Mouse (Mus musculus) lung, postnatal 36 days (tissue): ENCODE measurements around the gene C1qtnf1.

ENCODE experiments used
- DNase-seq: peaks from one replicate; pipeline ENCODE4 v3.0.0; 2022; ENCODE audit warnings: mixed read lengths

The C1qtnf1 gene

DNA sequence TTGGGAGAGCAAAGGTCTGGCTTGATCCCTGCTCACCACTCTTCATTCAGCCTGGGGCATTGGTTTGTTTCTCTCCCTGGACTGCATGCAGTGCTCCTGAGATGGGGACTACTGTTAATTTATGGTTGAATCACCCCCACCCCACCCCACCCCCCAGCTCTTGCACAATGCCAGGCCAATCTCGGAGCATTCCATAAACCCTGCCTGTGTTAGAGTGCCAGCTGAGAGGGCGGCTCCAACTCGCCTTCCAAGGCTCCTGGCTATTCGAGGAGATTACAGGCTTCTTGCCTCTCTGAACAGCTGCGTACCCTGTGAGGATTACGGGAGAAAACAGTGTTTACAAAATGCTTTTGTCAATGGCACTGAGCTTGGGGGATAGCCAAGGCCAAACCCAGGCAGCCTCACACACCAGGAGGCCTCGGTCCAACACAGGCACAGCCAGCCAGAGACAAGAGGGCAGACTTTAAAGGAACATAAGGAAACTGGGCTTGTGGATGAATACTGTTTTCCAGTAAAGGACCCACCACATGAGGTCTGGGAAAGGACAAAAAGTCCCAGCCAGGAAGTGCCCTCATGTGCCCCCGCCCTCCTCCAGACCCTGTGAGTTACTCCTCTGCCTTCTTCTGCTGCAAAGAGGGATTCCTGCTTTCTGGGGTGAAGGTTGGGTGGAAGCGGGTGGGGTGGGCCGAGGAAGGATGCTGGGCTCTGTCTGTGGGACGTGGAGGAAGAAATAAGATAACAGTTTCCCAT is 10.8 kb downstream of the C1qtnf1 start:
- DNase-seq = peak; percentile 61

DNA sequence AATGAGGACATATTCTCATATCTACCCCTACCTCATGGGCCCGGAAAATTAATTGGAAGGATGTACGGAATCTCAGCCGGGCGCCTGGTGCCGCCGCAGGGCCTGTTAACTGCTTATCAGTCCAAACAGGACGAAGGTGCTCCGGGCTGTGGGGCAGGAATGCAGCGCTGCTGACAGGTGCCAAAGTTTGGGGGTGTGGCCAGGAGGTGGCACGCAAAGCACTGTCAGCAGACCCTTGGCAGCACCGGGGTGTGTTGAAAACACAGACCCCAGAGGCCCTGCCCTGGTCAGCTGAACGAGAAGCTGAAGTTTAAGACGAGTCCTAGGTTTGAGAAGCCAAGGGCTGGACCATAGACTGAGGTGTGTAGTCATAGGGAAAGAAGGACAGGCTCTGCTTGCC is 14.7 kb downstream of the C1qtnf1 start:
- DNase-seq = no peak

DNA sequence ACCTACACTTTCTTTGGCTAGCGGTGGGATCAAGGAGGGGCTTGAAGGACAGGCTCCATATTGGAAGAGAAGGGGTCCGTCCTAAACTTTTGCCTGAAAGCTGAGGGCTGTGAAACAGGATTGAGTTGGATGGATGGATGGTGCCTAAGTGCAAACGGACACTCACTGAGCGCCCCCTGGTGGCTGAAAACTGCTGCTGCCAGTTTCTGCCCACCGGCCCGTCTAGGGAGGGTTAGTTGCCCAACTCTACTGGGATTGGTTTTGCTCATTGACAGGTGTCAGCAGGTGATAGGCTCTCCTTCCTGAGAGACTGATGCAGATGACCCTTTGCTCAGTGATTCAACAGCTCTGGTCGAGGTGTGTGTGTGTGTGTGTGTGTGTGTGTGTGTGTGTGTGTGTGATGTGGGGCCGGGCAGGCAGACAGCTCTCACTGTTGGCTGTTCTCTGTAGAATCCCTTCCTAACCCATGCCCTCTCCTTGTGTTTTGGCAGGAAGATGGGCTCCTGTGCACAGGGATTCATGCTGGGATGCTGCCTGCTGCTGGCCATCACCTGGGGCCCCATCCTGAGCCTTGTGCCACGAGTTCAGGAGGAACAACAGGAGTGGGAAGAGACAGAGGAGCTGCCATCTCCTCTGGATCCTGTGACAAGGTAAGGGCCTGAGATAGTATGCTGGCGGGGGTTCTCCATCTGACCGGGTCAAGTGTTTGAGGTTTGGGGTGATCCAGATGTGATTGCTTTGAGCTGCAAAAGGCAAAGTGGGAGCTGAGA is 15.4 kb downstream of the C1qtnf1 start:
- DNase-seq = peak; percentile 83

- peak; percentile 73 for DNase-seq
Observed at GRCm38 (mm10) chr11:118445843-118446242, 17.8 kb downstream of the C1qtnf1 start.

DNA sequence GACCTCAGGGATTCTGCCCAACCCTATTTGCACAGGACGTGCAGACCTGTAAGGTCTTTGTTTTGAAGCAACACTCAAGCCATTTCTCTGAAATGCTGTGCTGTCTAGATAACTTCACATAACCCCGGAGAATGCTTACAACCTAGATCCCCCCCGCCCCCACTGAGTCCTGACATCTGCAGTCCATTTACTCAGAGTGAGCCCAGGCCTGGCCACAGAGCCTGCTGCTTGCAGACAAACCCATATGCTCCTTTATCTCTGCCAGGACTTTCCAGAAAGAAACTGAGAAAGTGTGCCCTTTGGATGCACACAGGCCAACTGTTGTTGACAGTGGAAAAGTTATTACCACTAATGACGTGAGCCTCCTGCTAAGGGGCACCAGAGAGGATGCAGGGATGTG is 19.3 kb downstream of the C1qtnf1 start:
- DNase-seq = no peak

GRCm38 (mm10) chr11:118448385-118448784 is 20.4 kb downstream of the C1qtnf1 start:
- DNase-seq = no peak

DNA sequence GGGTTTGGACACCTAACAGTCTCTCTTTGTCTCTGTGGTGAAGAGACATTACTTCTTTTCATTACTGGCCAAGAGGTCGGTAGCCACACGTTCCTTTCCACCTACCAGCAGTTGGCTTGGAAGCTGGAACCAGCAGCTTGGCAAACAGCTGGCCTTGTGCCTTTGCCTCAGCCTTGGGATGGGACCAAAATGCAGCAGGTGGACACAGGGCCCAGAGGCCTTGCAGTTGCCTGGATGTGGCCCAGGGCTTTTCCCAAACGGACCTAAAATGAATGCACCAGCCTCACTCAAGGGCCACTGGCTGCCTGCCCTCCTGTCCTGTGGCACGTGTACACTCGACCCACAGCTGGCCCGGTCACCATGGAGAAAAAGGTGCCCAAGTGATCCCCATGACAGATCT is 23.2 kb downstream of the C1qtnf1 start:
- DNase-seq = peak; percentile 41

GRCm38 (mm10) chr11:118452955-118453354 is 25.0 kb downstream of the C1qtnf1 start:
- no peak for DNase-seq

- DNase-seq = peak; percentile 16
Observed at GRCm38 (mm10) chr11:118453886-118454671, 26.1 kb downstream of the C1qtnf1 start.

- DNase-seq = no peak
Observed at GRCm38 (mm10) chr11:118455788-118456187, 27.8 kb downstream of the C1qtnf1 start.

DNA sequence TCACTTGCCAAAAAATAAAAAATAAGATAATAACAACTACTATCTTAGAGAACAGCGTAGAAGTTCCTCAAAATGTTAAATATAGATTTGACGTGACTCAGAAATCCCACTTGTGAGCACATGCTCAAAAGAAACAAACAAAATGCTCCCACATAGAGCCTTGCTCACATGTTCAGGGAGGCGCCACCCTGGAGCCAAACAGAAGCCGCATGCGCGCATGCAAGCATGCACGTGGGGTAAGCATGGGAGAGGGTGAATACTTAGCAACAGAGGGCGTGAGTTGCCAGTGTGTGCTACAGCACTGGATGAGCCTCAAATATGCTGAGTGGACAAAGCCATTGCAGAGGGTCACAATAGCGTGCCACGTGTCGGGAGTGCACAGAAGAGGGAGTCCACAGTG is 28.9 kb downstream of the C1qtnf1 start:
- peak; percentile 65 for DNase-seq

GRCm38 (mm10) chr11:118459051-118459450 is 31.0 kb downstream of the C1qtnf1 start:
- peak; percentile 70 for DNase-seq

GRCm38 (mm10) chr11:118459536-118459935 is 31.5 kb downstream of the C1qtnf1 start:
- peak; percentile 32 for DNase-seq

GRCm38 (mm10) chr11:118460280-118460679 is 32.3 kb downstream of the C1qtnf1 start:
- DNase-seq = no peak

DNA sequence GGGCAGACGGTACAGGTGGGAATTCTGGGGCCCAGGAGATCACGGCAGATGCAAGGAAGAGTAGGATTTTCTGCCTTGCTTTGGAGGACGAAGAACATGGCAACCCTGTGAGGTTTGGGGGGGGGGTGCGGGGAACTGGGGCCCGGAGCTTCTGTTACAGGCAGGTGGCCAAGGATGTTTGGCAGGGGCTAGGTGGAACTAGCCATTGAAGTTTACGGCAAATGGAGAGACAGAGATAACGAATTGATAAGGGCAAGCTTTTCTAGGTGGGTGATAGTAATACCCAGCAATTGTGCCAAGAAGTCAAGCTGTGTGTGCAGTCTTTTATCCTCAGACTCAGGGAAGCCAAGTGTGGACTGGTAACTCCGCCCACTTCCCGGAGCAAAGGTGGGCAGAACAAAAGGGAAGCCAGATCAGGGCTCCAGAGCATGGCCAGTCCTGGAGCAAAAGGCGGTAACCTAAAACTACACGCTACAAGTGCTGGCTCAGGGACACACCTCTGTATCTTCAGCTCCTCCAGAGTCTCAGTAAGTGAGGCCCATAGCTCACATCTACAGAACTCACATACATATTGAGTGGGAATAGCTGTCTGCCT is 39.5 kb downstream of the C1qtnf1 start:
- DNase-seq = peak; percentile 45

DNA sequence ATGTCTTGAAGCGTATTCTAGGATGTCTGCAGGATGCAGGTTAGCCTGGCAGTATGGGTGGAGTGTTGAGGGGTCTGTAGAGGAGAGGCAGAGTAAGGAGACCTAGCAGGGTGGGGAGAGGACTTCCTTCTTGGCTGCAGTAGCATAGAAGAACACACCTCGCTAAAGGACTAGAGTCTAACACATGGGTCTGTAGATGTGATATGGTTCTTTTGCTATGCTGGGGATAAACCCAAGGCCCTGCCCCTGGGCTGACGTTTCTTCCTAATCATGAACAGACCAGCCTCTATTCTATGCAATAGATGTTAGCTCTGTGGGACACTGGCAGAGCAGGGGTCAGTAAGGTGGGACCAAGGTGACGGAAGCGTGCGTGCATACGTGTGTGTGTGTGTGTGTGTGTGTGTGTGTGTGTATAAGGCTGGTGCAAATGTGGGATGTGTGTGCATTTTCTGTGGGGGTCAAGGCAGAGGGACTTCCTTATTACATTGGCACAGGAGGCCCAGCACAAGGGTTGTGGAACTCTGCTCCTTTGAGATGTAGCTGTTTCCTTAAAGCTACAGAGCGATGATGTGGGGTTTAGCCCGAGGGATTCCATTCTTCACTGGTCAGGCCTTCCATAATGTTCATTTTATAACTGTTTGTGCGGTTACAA is 41.6 kb downstream of the C1qtnf1 start:
- DNase-seq = no peak

- peak; percentile 65 for DNase-seq
Observed at GRCm38 (mm10) chr11:118470234-118470966, 42.4 kb downstream of the C1qtnf1 start.

DNA sequence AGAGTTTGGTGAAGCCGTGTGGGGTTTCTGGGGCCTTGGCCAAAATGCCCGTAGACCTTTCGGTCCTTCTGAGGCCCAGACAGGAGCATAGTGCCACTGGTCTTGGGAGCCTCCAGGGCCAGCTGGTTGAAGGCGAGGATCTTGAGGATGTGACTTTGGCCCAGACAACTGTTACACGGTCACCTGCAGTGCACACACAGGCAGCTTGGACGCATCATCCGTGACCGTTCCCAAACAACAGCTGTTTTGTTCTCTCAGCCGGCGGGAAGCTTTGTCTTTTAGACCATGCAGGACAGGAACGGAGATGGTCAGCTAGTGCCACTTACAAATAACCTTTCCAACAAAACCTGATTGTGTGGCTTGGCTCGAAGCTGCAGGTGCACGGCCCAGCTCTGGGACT is 43.7 kb downstream of the C1qtnf1 start:
- no peak for DNase-seq

GRCm38 (mm10) chr11:118473161-118473560 is 45.2 kb downstream of the C1qtnf1 start:
- no peak for DNase-seq

DNA sequence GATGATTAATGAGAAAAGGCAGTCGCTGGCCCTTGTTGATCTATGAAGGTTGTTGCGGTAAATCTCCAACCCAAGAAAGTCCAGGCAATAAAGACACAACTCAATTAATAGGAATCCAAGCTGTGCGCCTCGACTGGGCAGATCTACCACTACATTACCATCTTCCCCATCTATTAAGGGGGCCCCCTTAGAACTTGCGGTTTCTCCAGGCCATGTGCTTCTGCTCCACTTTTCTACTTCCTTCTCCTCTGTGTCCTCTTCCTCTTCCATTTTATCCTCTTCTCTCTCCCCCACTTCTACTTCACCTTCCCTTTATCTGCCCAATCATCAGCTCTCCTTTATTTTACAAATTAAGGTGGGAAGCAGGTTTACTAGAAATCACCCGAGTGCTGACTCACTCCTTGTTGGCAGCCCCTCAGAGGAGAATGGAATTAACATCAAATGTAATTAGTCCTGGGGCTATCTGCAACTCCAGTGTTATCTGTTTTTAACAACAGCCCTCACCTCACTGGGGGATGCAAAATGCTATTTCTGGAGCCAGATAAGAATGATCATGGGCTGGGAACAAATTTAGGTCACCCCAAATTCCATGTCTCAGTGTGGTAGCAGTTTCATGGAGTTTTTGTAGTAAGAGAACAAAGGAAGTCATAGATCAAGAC is 46.0 kb downstream of the C1qtnf1 start:
- no peak for DNase-seq

DNA sequence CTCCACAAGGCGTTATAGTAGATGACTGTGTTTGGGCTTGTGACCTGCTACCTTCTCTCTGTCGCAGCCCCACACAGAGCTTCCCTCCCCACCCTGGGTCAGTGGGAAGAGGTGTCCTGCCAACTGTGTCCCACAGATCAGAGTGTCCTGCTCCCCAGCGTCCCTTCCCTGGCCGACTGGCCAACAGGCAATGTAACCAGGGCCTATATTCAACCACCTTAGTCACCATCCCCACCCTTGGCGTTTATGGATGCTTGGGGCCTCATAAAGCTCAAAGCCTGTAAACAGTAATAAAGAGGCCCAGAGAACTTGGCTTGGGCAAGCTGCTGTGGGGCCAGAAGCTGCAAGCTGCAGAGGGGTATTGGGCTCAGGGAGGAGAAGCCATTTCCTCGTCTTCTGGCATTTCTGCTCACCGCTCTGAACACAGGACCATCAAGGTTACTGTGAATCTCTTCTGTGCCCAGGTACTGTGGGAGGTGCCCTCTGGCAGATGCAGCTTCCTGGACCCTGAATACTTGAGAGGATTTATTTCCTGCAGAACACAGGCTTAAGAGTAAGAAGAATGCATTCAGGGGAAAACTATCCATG is 47.6 kb downstream of the C1qtnf1 start:
- no peak for DNase-seq
